ENCODE assay signal across 16 mouse cellular contexts in the genomic region with DNA sequence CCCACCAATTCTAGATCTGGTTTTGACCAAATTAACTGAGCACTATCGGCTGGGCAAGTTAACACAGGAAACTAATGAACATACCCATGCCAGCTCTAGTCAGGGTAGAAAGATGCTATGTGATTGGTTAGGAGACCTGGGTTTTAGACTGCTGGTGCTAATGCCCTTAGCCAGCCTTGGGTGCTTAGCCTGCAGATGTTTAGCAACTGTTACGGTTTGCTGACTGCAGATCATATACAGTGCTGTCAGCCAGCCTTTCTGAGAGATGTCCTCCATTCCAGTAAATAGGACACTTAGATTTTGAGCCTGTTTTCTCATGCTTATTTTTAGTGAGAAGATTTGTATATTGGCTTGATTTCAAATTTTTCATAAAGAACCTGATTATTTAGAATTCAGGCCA.
DNase-seq lines count a peak whose midpoint lies in the region; ATAC-seq and TF ChIP-seq lines count a peak whose summit lies in the region.
"Had no signal": no experiment of that assay in that cellular context is flagged by ENCODE, and none has a peak within 500 bp of the region (broad histone marks: within the 10 kb centered on the region; RNA-seq: fewer than 3 reads in every experiment).

No protein-coding gene starts in this region.

- TF ChIP-seq EP300 in stomach, postnatal 0 days (optimal IDR thresholded peaks at IDR 0.05) = no peak

- no peaks in the 10 kb centered on the region for H3K27me3 ChIP-seq in forebrain, embryonic 14.5 days (replicated peaks; ENCODE audit: control insufficient read depth, insufficient read depth, low read length)
- H3K27me3 ChIP-seq in forebrain, postnatal 0 days (ENCODE audit: insufficient read depth, low read length) = no peaks in the 10 kb centered on the region
- H3K27me3 ChIP-seq in intestine, embryonic 15.5 days (replicated peaks) = no peaks in the 10 kb centered on the region
- no peaks in the 10 kb centered on the region for H3K27me3 ChIP-seq in intestine, postnatal 0 days (replicated peaks; ENCODE audit: control insufficient read depth, insufficient read depth, low read length)
- no peaks in the 10 kb centered on the region for H3K27me3 ChIP-seq in stomach, embryonic 15.5 days (replicated peaks)
- H3K27me3 ChIP-seq in stomach, postnatal 0 days (ENCODE audit: control insufficient read depth, insufficient read depth, low read length) = no peaks in the 10 kb centered on the region
- H3K27me3 ChIP-seq: forebrain, embryonic 13.5 days; heart, embryonic 12.5 days had no signal

- no peaks in the 10 kb centered on the region for H3K36me3 ChIP-seq in forebrain, embryonic 14.5 days (ENCODE audit: control insufficient read depth, insufficient read depth, low read length)
- no peaks in the 10 kb centered on the region for H3K36me3 ChIP-seq in forebrain, postnatal 0 days (ENCODE audit: insufficient read depth)
- H3K36me3 ChIP-seq in intestine, embryonic 15.5 days = no peaks in the 10 kb centered on the region
- no peaks in the 10 kb centered on the region for H3K36me3 ChIP-seq in intestine, postnatal 0 days (ENCODE audit: control insufficient read depth, insufficient read depth)
- H3K36me3 ChIP-seq in stomach, embryonic 15.5 days = no peaks in the 10 kb centered on the region
- no peaks in the 10 kb centered on the region for H3K36me3 ChIP-seq in stomach, postnatal 0 days (ENCODE audit: control insufficient read depth, insufficient read depth, low read length)
- H3K36me3 ChIP-seq: heart, embryonic 12.5 days; hindbrain, embryonic 10.5 days had no signal

- no peak overlapping the region for H3K4me3 ChIP-seq in forebrain, embryonic 14.5 days (ENCODE audit: low read depth, low read length)
- no peak overlapping the region for H3K4me3 ChIP-seq in forebrain, postnatal 0 days (ENCODE audit: low read depth, low read length)
- H3K4me3 ChIP-seq in intestine, embryonic 15.5 days (replicated peaks) = no peak overlapping the region
- H3K4me3 ChIP-seq in intestine, postnatal 0 days (ENCODE audit: low read depth, low read length) = no peak overlapping the region
- no peak overlapping the region for H3K4me3 ChIP-seq in stomach, embryonic 15.5 days (replicated peaks)
- H3K4me3 ChIP-seq in stomach, postnatal 0 days (ENCODE audit: low read depth, low read length) = no peak overlapping the region
- H3K4me3 ChIP-seq: forebrain, embryonic 13.5 days; heart, embryonic 12.5 days; hindbrain, embryonic 10.5 days had no signal

- no peaks in the 10 kb centered on the region for H3K4me1 ChIP-seq in forebrain, embryonic 14.5 days (ENCODE audit: control insufficient read depth, insufficient read depth, low read length)
- H3K4me1 ChIP-seq in forebrain, postnatal 0 days (ENCODE audit: insufficient read depth) = no peaks in the 10 kb centered on the region
- 0 out of 2 replicates have a peak, but pooled peaks cover 6% of the 10 kb centered on the region for H3K4me1 ChIP-seq in intestine, embryonic 15.5 days (replicated peaks)
- no peaks in the 10 kb centered on the region for H3K4me1 ChIP-seq in intestine, postnatal 0 days (replicated peaks; ENCODE audit: control insufficient read depth, insufficient read depth, low read length)
- H3K4me1 ChIP-seq in stomach, embryonic 15.5 days = 0 out of 2 replicates have a peak, but pooled peaks cover 3% of the 10 kb centered on the region
- no peaks in the 10 kb centered on the region for H3K4me1 ChIP-seq in stomach, postnatal 0 days (replicated peaks; ENCODE audit: control insufficient read depth, insufficient read depth)

- H3K9ac ChIP-seq in forebrain, embryonic 14.5 days (ENCODE audit: low read length) = no peak overlapping the region
- H3K9ac ChIP-seq in forebrain, postnatal 0 days = no peak overlapping the region
- H3K9ac ChIP-seq in intestine, embryonic 15.5 days = no peak overlapping the region
- H3K9ac ChIP-seq in intestine, postnatal 0 days (ENCODE audit: low read depth, low read length) = no peak overlapping the region
- no peak overlapping the region for H3K9ac ChIP-seq in stomach, embryonic 15.5 days
- H3K9ac ChIP-seq in stomach, postnatal 0 days (ENCODE audit: low read length) = no peak overlapping the region
- H3K9ac ChIP-seq: forebrain, embryonic 13.5 days; heart, embryonic 12.5 days; hindbrain, embryonic 14.5 days had no signal

- peak; percentile 31 for DNase-seq in forebrain, embryonic 14.5 days (ENCODE audit: low spot score)
- DNase-seq in forebrain, postnatal 0 days = no peak
- no peak for DNase-seq in stomach, postnatal 0 days (ENCODE audit: low spot score)
- peak; percentile 23 for DNase-seq in telencephalon, adult 2 months (ENCODE audit: low read depth, low spot score)
- no peak for DNase-seq in gastrocnemius, postnatal 14 days
- DNase-seq: adrenal gland, postnatal 10 days; cerebellum, adult 11-12 months; cerebellum, adult 9-10 months; cerebellum, postnatal 25 days had no signal

- H3K4me2 ChIP-seq in forebrain, embryonic 14.5 days (ENCODE audit: low read length) = no peak overlapping the region
- H3K4me2 ChIP-seq in forebrain, postnatal 0 days (ENCODE audit: low read depth) = no peak overlapping the region
- H3K4me2 ChIP-seq in intestine, embryonic 15.5 days (replicated peaks) = no peak overlapping the region
- H3K4me2 ChIP-seq in intestine, postnatal 0 days (replicated peaks; ENCODE audit: low read depth) = no peak overlapping the region
- no peak overlapping the region for H3K4me2 ChIP-seq in stomach, embryonic 15.5 days
- no peak overlapping the region for H3K4me2 ChIP-seq in stomach, postnatal 0 days (replicated peaks; ENCODE audit: low read depth)
- H3K4me2 ChIP-seq: forebrain, embryonic 13.5 days; heart, embryonic 12.5 days; hindbrain, embryonic 14.5 days had no signal

- H3K27ac ChIP-seq in forebrain, embryonic 14.5 days (ENCODE audit: low read depth, low read length) = no peak overlapping the region
- no peak overlapping the region for H3K27ac ChIP-seq in forebrain, postnatal 0 days (ENCODE audit: low read depth, low read length)
- 0 out of 2 replicates have a peak overlapping the region, but pooled peaks have one; percentile 15 for H3K27ac ChIP-seq in intestine, embryonic 15.5 days
- no peak overlapping the region for H3K27ac ChIP-seq in intestine, postnatal 0 days (ENCODE audit: low read depth, low read length)
- H3K27ac ChIP-seq in stomach, embryonic 15.5 days = peak overlapping the region; percentile 52; the same call in 1 of the 2 replicates
- H3K27ac ChIP-seq in stomach, postnatal 0 days (replicated peaks) = no peak overlapping the region
- H3K27ac ChIP-seq: forebrain, embryonic 13.5 days; hindbrain, embryonic 10.5 days; hindbrain, embryonic 14.5 days had no signal

- intact Hi-C loops in gastrocnemius, postnatal 14 days (cut with DNase I; ENCODE audit: low total_unique reads) = no loop called here

- 86% methylated on average over 2 of the region's 2 CpGs for WGBS in forebrain, embryonic 14.5 days
- WGBS in forebrain, postnatal 0 days = 60% methylated on average over 2 of the region's 2 CpGs
- 56% methylated on average over 2 of the region's 2 CpGs for WGBS in intestine, embryonic 15.5 days
- 77% methylated on average over 2 of the region's 2 CpGs for WGBS in intestine, postnatal 0 days
- WGBS in stomach, embryonic 15.5 days = 70% methylated on average over 2 of the region's 2 CpGs
- WGBS in stomach, postnatal 0 days = 50% methylated on average over 2 of the region's 2 CpGs

- ATAC-seq in forebrain, embryonic 14.5 days = no peak
- no peak; the same call in 1 of the 2 replicates for ATAC-seq in forebrain, postnatal 0 days
- 0 out of 2 replicates have a peak, but pooled peaks have one; percentile 10 for ATAC-seq in intestine, embryonic 15.5 days
- ATAC-seq in intestine, postnatal 0 days = no peak
- ATAC-seq in stomach, embryonic 15.5 days (ENCODE audit: insufficient read depth, low FRiP score, low read depth) = no peak
- no peak for ATAC-seq in stomach, postnatal 0 days (ENCODE audit: low FRiP score, low TSS enrichment)
- ATAC-seq: forebrain, embryonic 13.5 days had no signal

- no peaks in the 10 kb centered on the region for H3K9me3 ChIP-seq in forebrain, embryonic 14.5 days (replicated peaks; ENCODE audit: control insufficient read depth, low read length)
- no peaks in the 10 kb centered on the region for H3K9me3 ChIP-seq in forebrain, postnatal 0 days (ENCODE audit: low read length)
- H3K9me3 ChIP-seq in intestine, embryonic 15.5 days = no peaks in the 10 kb centered on the region
- H3K9me3 ChIP-seq in intestine, postnatal 0 days (ENCODE audit: control insufficient read depth) = no peaks in the 10 kb centered on the region
- no peaks in the 10 kb centered on the region for H3K9me3 ChIP-seq in stomach, embryonic 15.5 days
- H3K9me3 ChIP-seq in stomach, postnatal 0 days (ENCODE audit: control insufficient read depth, low read length) = no peaks in the 10 kb centered on the region
- H3K9me3 ChIP-seq: forebrain, embryonic 13.5 days; heart, embryonic 12.5 days; hindbrain, embryonic 10.5 days had no signal

- TF ChIP-seq CTCF in forebrain, postnatal 0 days (IDR thresholded peaks at IDR 0.05; ENCODE audit: low read depth) = no peak
- TF ChIP-seq CTCF in intestine, postnatal 0 days (IDR thresholded peaks at IDR 0.05; ENCODE audit: low read depth) = no peak
- TF ChIP-seq CTCF in stomach, postnatal 0 days (IDR thresholded peaks at IDR 0.05; ENCODE audit: low read depth) = no peak

Comparison
In these comparisons a context has a peak if more than half of its experiments do, and no peak if none do; other contexts are left out.
1. DNase-seq: peak in forebrain, embryonic 14.5 days (single experiment) and telencephalon, adult 2 months (single experiment); none in forebrain, postnatal 0 days (single experiment), stomach, postnatal 0 days (single experiment) and gastrocnemius, postnatal 14 days (single experiment).
2. H3K27ac ChIP-seq: peak in intestine, embryonic 15.5 days (single experiment) and stomach, embryonic 15.5 days (single experiment); none in forebrain, embryonic 14.5 days (single experiment), forebrain, postnatal 0 days (single experiment), intestine, postnatal 0 days (single experiment) and stomach, postnatal 0 days (single experiment).